Mouse (Mus musculus) myocyte (in vitro differentiated cells): ENCODE measurements at regions not wholly inside any gene's neighbourhood (a gene's known extent, or its start where the extent isn't known, plus 50 kb on each side); places are given as distances from the start of the nearest gene placed in this dataset.

Source experiments
- H3K27me3 ChIP-seq: one replicate; pipeline ENCODE4 v1.6.1; 2011; ENCODE audit not compliant: control insufficient read depth, insufficient read depth, insufficient read length
- H3K36me3 ChIP-seq: one replicate; pipeline ENCODE4 v1.6.1; 2011; ENCODE audit not compliant: control insufficient read depth, insufficient read depth
- H3K4me2 ChIP-seq: one replicate; pipeline ENCODE4 v1.6.1; 2011; ENCODE audit warnings: low read depth, control low read depth
- H3K4me3 ChIP-seq: one replicate; pipeline ENCODE4 v1.5.1; 2011; ENCODE audit warnings: mild to moderate bottlenecking, control low read depth, moderate library complexity
- H3K79me2 ChIP-seq: one replicate; pipeline ENCODE4 v1.6.1; 2011; ENCODE audit not compliant: control insufficient read depth, insufficient read depth
- H3ac ChIP-seq: one replicate; pipeline ENCODE4 v1.6.1; 2011; ENCODE audit not compliant: control insufficient read depth, insufficient read length
- CEBPB ChIP-seq: IDR thresholded peaks from 2 replicates; pipeline ENCODE4 v1.6.1; 2011; ENCODE audit warnings: mild to moderate bottlenecking, moderate library complexity; ENCODE audit not compliant: poor library complexity, insufficient read depth, severe bottlenecking
- E2F4 ChIP-seq: IDR thresholded peaks from one replicate; pipeline ENCODE4 v1.6.1; 2011; ENCODE audit warnings: mild to moderate bottlenecking, control low read depth, moderate library complexity; ENCODE audit not compliant: insufficient read depth
- MAX ChIP-seq: IDR thresholded peaks from one replicate; pipeline ENCODE4 v1.6.1; 2011; ENCODE audit warnings: low read depth, mild to moderate bottlenecking, control low read depth
- MYOD1 ChIP-seq, 3 experiments: IDR thresholded peaks; one replicate each; pipeline ENCODE4 v1.6.1; 2011; ENCODE audit warnings: control low read depth in 2 of 3, low read depth in 2 of 3, mild to moderate bottlenecking in 2 of 3, moderate library complexity in 1 of 3; ENCODE audit not compliant: insufficient read length in 2 of 3, control insufficient read depth in 1 of 3
- MYOG ChIP-seq, 3 experiments: IDR thresholded peaks; one replicate each; pipeline ENCODE4 v1.6.1; 2011; ENCODE audit warnings: control low read depth in 2 of 3, low read depth in 2 of 3, mild to moderate bottlenecking in 2 of 3; ENCODE audit not compliant: insufficient read length in 2 of 3, control insufficient read depth in 1 of 3, insufficient read depth in 1 of 3
- POLR2A ChIP-seq: IDR thresholded peaks from one replicate; pipeline ENCODE4 v1.6.1; 2011; ENCODE audit warnings: low read depth, mild to moderate bottlenecking, control low read depth, moderate library complexity; ENCODE audit not compliant: insufficient read length
- POLR2AphosphoS2 ChIP-seq: IDR thresholded peaks from one replicate; pipeline ENCODE4 v1.6.1; 2011; ENCODE audit warnings: low read depth, control low read depth; ENCODE audit not compliant: insufficient read length
- REST ChIP-seq: IDR thresholded peaks from one replicate; pipeline ENCODE4 v1.6.1; 2011; ENCODE audit warnings: mild to moderate bottlenecking, control low read depth, moderate library complexity; ENCODE audit not compliant: insufficient read depth, insufficient read length
- SRF ChIP-seq: IDR thresholded peaks from one replicate; pipeline ENCODE4 v1.6.1; 2011; ENCODE audit warnings: low read depth; ENCODE audit not compliant: control insufficient read depth, insufficient read length
- TCF12 ChIP-seq: IDR thresholded peaks from one replicate; pipeline ENCODE4 v1.6.1; 2011; ENCODE audit warnings: mild to moderate bottlenecking, control low read depth; ENCODE audit not compliant: poor library complexity, insufficient read depth, severe bottlenecking
- TCF3 ChIP-seq: IDR thresholded peaks from one replicate; pipeline ENCODE4 v1.6.1; 2011; ENCODE audit warnings: low read depth, control low read depth; ENCODE audit not compliant: insufficient read length
- USF1 ChIP-seq: IDR thresholded peaks from one replicate; pipeline ENCODE4 v1.6.1; 2011; ENCODE audit warnings: low read depth, mild to moderate bottlenecking, control low read depth, moderate library complexity

GRCm38 (mm10) chr14:76724395-76724794 is 167.7 kb upstream of the Serp2 start:
- H3K27me3 ChIP-seq: no peaks in the 10 kb centered on the region
- H3ac ChIP-seq: no peak overlapping the region
- no peak overlapping the region for H3K4me2 ChIP-seq
- TF ChIP-seq TCF12 (no peak), MYOG (IDR thresholded peaks at IDR 0.05; ENCODE audit: control insufficient read depth in 1 of 3, insufficient read depth in 1 of 3, insufficient read length in 2 of 3, low read depth in 2 of 3) (no peak), POLR2A (no peak), E2F4 (no peak), REST (no peak)
- no peaks in the 10 kb centered on the region for H3K36me3 ChIP-seq
- no peak overlapping the region for H3K4me3 ChIP-seq
- no peaks in the 10 kb centered on the region for H3K79me2 ChIP-seq

- no peak overlapping the region for H3ac ChIP-seq
- no peak overlapping the region for H3K4me3 ChIP-seq
- no peaks in the 10 kb centered on the region for H3K79me2 ChIP-seq
- no peaks in the 10 kb centered on the region for H3K27me3 ChIP-seq
- H3K4me2 ChIP-seq: no peak overlapping the region
- H3K36me3 ChIP-seq: no peaks in the 10 kb centered on the region
- TF ChIP-seq POLR2A: no peak
- TF ChIP-seq TCF3: no peak
- no peak for TF ChIP-seq POLR2AphosphoS2
- TF ChIP-seq MYOD1 (IDR thresholded peaks at IDR 0.05; ENCODE audit: control insufficient read depth in 1 of 3, insufficient read length in 2 of 3, low read depth in 2 of 3): no peak
- TF ChIP-seq REST: no peak
- TF ChIP-seq E2F4: no peak
- TF ChIP-seq USF1: no peak
- no peak for TF ChIP-seq TCF12
- no peak for TF ChIP-seq SRF
- TF ChIP-seq MAX: no peak
- TF ChIP-seq CEBPB: no peak
- TF ChIP-seq MYOG (IDR thresholded peaks at IDR 0.05; ENCODE audit: control insufficient read depth in 1 of 3, insufficient read depth in 1 of 3, insufficient read length in 2 of 3, low read depth in 2 of 3): no peak
Observed at GRCm38 (mm10) chr14:76723551-76723950, 166.9 kb upstream of the Serp2 start.

- Histone ChIP-seq H3ac (no peak overlapping the region), H3K27me3 (no peaks in the 10 kb centered on the region), H3K4me3 (no peak overlapping the region), H3K36me3 (no peaks in the 10 kb centered on the region), H3K4me2 (no peak overlapping the region), H3K79me2 (no peaks in the 10 kb centered on the region)
- TF ChIP-seq MYOD1 (IDR thresholded peaks at IDR 0.05; ENCODE audit: control insufficient read depth in 1 of 3, insufficient read length in 2 of 3, low read depth in 2 of 3) (no peak), MAX (no peak), SRF (no peak), POLR2AphosphoS2 (no peak), CEBPB (no peak), POLR2A (no peak), REST (no peak), E2F4 (no peak), TCF3 (no peak), USF1 (no peak), MYOG (IDR thresholded peaks at IDR 0.05; ENCODE audit: control insufficient read depth in 1 of 3, insufficient read depth in 1 of 3, insufficient read length in 2 of 3, low read depth in 2 of 3) (no peak)
Observed at GRCm38 (mm10) chr14:76722297-76722696, 165.6 kb upstream of the Serp2 start.

GRCm38 (mm10) chr14:76721751-76722150 is 165.1 kb upstream of the Serp2 start:
- TF ChIP-seq CEBPB (no peak), MYOG (IDR thresholded peaks at IDR 0.05; ENCODE audit: control insufficient read depth in 1 of 3, insufficient read depth in 1 of 3, insufficient read length in 2 of 3, low read depth in 2 of 3) (no peak), TCF3 (no peak), POLR2AphosphoS2 (no peak), E2F4 (no peak), USF1 (no peak), MYOD1 (IDR thresholded peaks at IDR 0.05; ENCODE audit: control insufficient read depth in 1 of 3, insufficient read length in 2 of 3, low read depth in 2 of 3) (no peak), MAX (no peak), SRF (no peak), POLR2A (no peak), REST (no peak), TCF12 (no peak)
- H3K4me2 ChIP-seq: no peak overlapping the region
- no peaks in the 10 kb centered on the region for H3K79me2 ChIP-seq
- no peak overlapping the region for H3ac ChIP-seq
- H3K4me3 ChIP-seq: no peak overlapping the region
- H3K36me3 ChIP-seq: no peaks in the 10 kb centered on the region
- no peaks in the 10 kb centered on the region for H3K27me3 ChIP-seq

- Histone ChIP-seq H3ac (no peak overlapping the region), H3K4me2 (no peak overlapping the region)
- TF ChIP-seq POLR2AphosphoS2: no peak
- TF ChIP-seq POLR2A: no peak
- TF ChIP-seq MYOD1 (IDR thresholded peaks at IDR 0.05; ENCODE audit: control insufficient read depth in 1 of 3, insufficient read length in 2 of 3, low read depth in 2 of 3): no peak
- no peak for TF ChIP-seq TCF3
- TF ChIP-seq USF1: no peak
- TF ChIP-seq E2F4: no peak
- no peak for TF ChIP-seq MYOG (IDR thresholded peaks at IDR 0.05; ENCODE audit: control insufficient read depth in 1 of 3, insufficient read depth in 1 of 3, insufficient read length in 2 of 3, low read depth in 2 of 3)
Observed at GRCm38 (mm10) chr14:76717081-76717480, 160.4 kb upstream of the Serp2 start.

More at GRCm38 (mm10) chr14:76717081-76717480, 160.4 kb upstream of the Serp2 start:
- H3K27me3 ChIP-seq: no peaks in the 10 kb centered on the region
- no peaks in the 10 kb centered on the region for H3K79me2 ChIP-seq
- no peaks in the 10 kb centered on the region for H3K36me3 ChIP-seq
- H3K4me3 ChIP-seq: no peak overlapping the region
